Mouse (Mus musculus): Measurements from ENCODE around the gene Pls1. TPM values are rescaled to one million over a fixed set of nuclear protein-coding genes. Genes with fewer than 3 reads are reported as not detected.

Pls1 gene
- polyA plus RNA-seq, 1 experiment from 2014 or later: 3.2 TPM

GRCm38 (mm10) chr9:95832758-95833157 lies 12.4 kb downstream of the Pls1 start:
- WGBS: 84% methylated on average over 3 of the region's 3 CpGs
- no peaks in the 10 kb centered on the region for H3K27me3 ChIP-seq (ENCODE audit: low read depth, poor library complexity, severe bottlenecking)
- DNase-seq (ENCODE audit: low spot score): no peak
- H3K36me3 ChIP-seq: no peaks in the 10 kb centered on the region
- H3K4me3 ChIP-seq: no peak overlapping the region
- H3K27ac ChIP-seq (replicated peaks): no peak overlapping the region
- no peaks in the 10 kb centered on the region for H3K4me1 ChIP-seq
- H3K9me3 ChIP-seq (replicated peaks): no peaks in the 10 kb centered on the region

DNA sequence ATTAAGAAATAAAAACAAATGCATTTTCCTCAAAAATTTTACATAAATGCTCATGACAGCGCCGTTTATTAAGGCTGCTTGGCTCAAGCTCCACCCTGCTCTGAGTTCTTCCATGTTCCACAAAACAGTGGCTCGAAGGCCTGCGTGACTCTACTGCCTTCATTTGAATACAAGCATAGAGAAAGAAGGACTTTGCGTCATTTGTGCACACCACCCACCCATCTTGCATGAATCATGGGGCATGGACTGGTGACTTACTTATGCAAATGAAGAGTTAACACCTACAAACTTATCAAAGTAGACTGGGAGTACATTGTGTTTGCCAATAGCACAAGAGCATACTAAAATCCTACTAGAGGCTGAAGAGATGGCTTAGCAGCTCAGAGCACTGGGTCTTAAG lies 17.5 kb downstream of the Pls1 start:
- DNase-seq (ENCODE audit: low spot score): no peak
- Histone ChIP-seq H3K9me3 (replicated peaks) (no peaks in the 10 kb centered on the region), H3K4me1 (no peaks in the 10 kb centered on the region), H3K36me3 (no peaks in the 10 kb centered on the region), H3K27me3 (ENCODE audit: low read depth, poor library complexity, severe bottlenecking) (no peaks in the 10 kb centered on the region), H3K27ac (replicated peaks) (no peak overlapping the region), H3K4me3 (no peak overlapping the region)
- WGBS: 92% methylated on average over 5 of the region's 5 CpGs

- 83% methylated on average over 7 of the region's 7 CpGs for WGBS
- DNase-seq (ENCODE audit: low spot score): no peak
- H3K9me3 ChIP-seq (replicated peaks): no peaks in the 10 kb centered on the region
Measured at GRCm38 (mm10) chr9:95822531-95822930, 22.6 kb downstream of the Pls1 start.

DNA sequence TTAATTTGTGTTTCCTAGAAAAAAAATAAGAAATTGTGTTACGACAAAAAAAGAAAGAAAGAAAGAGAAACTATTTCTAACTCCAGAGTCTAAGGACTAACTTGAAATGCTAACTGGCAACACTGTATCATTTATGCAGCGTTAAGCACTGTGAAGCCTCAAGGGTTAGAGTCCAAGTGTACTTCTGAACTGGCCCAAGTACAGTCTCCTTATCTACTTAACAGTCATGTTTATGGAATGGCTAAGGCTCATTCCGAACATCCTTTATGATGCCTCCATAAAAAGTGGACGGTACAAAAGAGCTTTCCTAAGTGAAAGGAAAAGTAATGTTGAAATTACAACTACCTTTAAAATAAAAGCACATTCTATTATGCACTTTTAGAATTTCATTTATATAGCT lies 29.4 kb downstream of the Pls1 start:
- WGBS: 94% methylated on average over 4 of the region's 4 CpGs

More at GRCm38 (mm10) chr9:95822531-95822930, 22.6 kb downstream of the Pls1 start:
- Histone ChIP-seq H3K27ac (replicated peaks) (no peak overlapping the region), H3K27me3 (ENCODE audit: low read depth, poor library complexity, severe bottlenecking) (no peaks in the 10 kb centered on the region), H3K36me3 (no peaks in the 10 kb centered on the region), H3K4me1 (no peaks in the 10 kb centered on the region), H3K4me3 (no peak overlapping the region)

GRCm38 (mm10) chr9:95815015-95815673 lies 30.0 kb downstream of the Pls1 start:
- DNase-seq (ENCODE audit: low spot score): no peak
- Histone ChIP-seq H3K4me1 (peaks cover 18% of the 10 kb centered on the region), H3K27me3 (ENCODE audit: low read depth, poor library complexity, severe bottlenecking) (no peaks in the 10 kb centered on the region), H3K27ac (replicated peaks) (peak overlapping the region; percentile 13), H3K9me3 (replicated peaks) (0 out of 2 replicates have a peak, but pooled peaks cover 3% of the 10 kb centered on the region), H3K4me3 (no peak overlapping the region), H3K36me3 (no peaks in the 10 kb centered on the region)
- 90% methylated on average over 11 of the region's 11 CpGs for WGBS

More for the DNA sequence above, 29.4 kb downstream of the Pls1 start:
- Histone ChIP-seq H3K9me3 (replicated peaks) (0 out of 2 replicates have a peak, but pooled peaks cover 3% of the 10 kb centered on the region), H3K27me3 (ENCODE audit: low read depth, poor library complexity, severe bottlenecking) (no peaks in the 10 kb centered on the region), H3K4me3 (no peak overlapping the region), H3K27ac (replicated peaks) (no peak overlapping the region), H3K36me3 (no peaks in the 10 kb centered on the region), H3K4me1 (peaks cover 18% of the 10 kb centered on the region)
- no peak for DNase-seq (ENCODE audit: low spot score)

GRCm38 (mm10) chr9:95813721-95814531 lies 31.2 kb downstream of the Pls1 start:
- DNase-seq (ENCODE audit: low spot score): peak; percentile 47
- Histone ChIP-seq H3K4me1 (peaks cover 18% of the 10 kb centered on the region), H3K27ac (replicated peaks) (peak overlapping the region; percentile 78), H3K4me3 (no peak overlapping the region), H3K36me3 (no peaks in the 10 kb centered on the region), H3K27me3 (ENCODE audit: low read depth, poor library complexity, severe bottlenecking) (no peaks in the 10 kb centered on the region), H3K9me3 (replicated peaks) (0 out of 2 replicates have a peak, but pooled peaks cover 3% of the 10 kb centered on the region)
- 51% methylated on average over 20 of the region's 20 CpGs for WGBS

GRCm38 (mm10) chr9:95811817-95812216 lies 33.3 kb downstream of the Pls1 start:
- no peak for DNase-seq (ENCODE audit: low spot score)
- no peaks in the 10 kb centered on the region for H3K27me3 ChIP-seq (ENCODE audit: low read depth, poor library complexity, severe bottlenecking)

DNA sequence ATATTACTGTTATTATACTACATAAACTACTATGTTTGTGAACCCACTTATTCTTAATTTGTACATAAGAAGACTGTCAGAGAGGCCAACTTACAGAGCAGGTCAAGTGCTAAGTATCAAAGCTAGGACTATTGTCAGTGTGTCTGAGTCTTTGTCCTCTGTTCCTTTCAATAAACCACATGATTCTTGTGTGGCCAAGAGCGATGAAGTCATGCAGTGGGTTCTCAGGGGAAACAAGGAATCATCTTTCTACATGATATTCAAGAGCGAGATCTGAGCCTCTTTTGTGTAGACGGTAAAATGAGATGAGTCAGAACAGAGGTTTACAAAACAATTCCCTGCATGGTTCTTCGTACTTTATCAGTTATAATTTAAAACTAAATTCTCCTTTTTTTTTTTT lies 35.5 kb downstream of the Pls1 start:
- 87% methylated on average over 4 of the region's 4 CpGs for WGBS
- H3K9me3 ChIP-seq (replicated peaks): 0 out of 2 replicates have a peak, but pooled peaks cover 3% of the 10 kb centered on the region
- H3K27me3 ChIP-seq (ENCODE audit: low read depth, poor library complexity, severe bottlenecking): no peaks in the 10 kb centered on the region
- no peak for DNase-seq (ENCODE audit: low spot score)
- peaks cover 10% of the 10 kb centered on the region for H3K4me1 ChIP-seq
- H3K4me3 ChIP-seq: no peak overlapping the region
- no peaks in the 10 kb centered on the region for H3K36me3 ChIP-seq
- H3K27ac ChIP-seq (replicated peaks): no peak overlapping the region

More at GRCm38 (mm10) chr9:95811817-95812216, 33.3 kb downstream of the Pls1 start:
- Histone ChIP-seq H3K36me3 (no peaks in the 10 kb centered on the region), H3K4me1 (peaks cover 18% of the 10 kb centered on the region), H3K4me3 (no peak overlapping the region), H3K9me3 (replicated peaks) (0 out of 2 replicates have a peak, but pooled peaks cover 3% of the 10 kb centered on the region), H3K27ac (replicated peaks) (no peak overlapping the region)
- 90% methylated on average over 4 of the region's 4 CpGs for WGBS

DNA sequence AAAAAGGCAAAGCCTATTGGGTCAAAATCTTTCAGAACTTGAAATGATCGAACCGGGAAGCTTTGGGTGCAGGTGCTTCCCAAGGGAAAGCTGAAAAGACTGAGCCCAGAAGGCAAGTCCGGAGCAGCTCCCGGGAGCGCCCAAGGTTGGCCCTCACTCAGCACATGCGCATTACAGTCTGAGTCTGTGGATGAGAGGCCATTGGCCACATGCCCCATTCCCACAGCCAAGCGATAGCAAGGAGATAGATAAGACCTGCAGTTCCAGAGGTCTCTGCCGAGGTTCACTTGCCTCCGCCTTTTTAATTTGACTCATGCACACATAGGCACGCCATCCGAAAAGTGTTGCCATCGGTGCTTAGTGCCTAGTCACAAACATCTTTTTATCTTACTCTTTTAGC lies 39.7 kb downstream of the Pls1 start:
- 78% methylated on average over 12 of the region's 12 CpGs for WGBS

DNA sequence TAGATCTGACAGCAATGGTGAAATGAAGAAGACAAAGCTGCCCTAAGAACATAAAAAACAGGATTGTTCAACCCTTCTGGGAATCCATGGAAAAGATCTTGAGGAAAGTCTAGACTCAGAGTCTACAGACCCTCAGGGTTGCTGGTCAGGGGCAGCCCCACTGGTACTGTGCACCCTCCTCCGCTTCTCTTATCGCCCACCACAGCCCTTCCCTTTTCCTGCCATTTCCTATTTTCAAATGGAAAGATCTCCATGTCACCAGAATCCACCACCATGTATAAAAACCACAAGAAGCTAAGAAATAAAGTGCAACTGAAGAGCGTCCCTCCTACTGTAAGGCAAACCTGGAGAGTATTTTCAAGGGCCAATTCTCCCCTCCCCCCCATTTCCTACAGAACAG lies 41.3 kb downstream of the Pls1 start:
- Histone ChIP-seq H3K4me1 (peaks cover 11% of the 10 kb centered on the region), H3K27me3 (ENCODE audit: low read depth, poor library complexity, severe bottlenecking) (no peaks in the 10 kb centered on the region), H3K36me3 (no peaks in the 10 kb centered on the region), H3K27ac (replicated peaks) (no peak overlapping the region), H3K4me3 (no peak overlapping the region), H3K9me3 (replicated peaks) (no peaks in the 10 kb centered on the region)
- 84% methylated on average over 3 of the region's 3 CpGs for WGBS
- DNase-seq (ENCODE audit: low spot score): no peak

More for the DNA sequence above, 39.7 kb downstream of the Pls1 start:
- no peaks in the 10 kb centered on the region for H3K27me3 ChIP-seq (ENCODE audit: low read depth, poor library complexity, severe bottlenecking)
- H3K4me3 ChIP-seq: no peak overlapping the region
- no peak for DNase-seq (ENCODE audit: low spot score)
- no peak overlapping the region for H3K27ac ChIP-seq (replicated peaks)
- no peaks in the 10 kb centered on the region for H3K9me3 ChIP-seq (replicated peaks)
- peaks cover 11% of the 10 kb centered on the region for H3K4me1 ChIP-seq
- no peaks in the 10 kb centered on the region for H3K36me3 ChIP-seq

DNA sequence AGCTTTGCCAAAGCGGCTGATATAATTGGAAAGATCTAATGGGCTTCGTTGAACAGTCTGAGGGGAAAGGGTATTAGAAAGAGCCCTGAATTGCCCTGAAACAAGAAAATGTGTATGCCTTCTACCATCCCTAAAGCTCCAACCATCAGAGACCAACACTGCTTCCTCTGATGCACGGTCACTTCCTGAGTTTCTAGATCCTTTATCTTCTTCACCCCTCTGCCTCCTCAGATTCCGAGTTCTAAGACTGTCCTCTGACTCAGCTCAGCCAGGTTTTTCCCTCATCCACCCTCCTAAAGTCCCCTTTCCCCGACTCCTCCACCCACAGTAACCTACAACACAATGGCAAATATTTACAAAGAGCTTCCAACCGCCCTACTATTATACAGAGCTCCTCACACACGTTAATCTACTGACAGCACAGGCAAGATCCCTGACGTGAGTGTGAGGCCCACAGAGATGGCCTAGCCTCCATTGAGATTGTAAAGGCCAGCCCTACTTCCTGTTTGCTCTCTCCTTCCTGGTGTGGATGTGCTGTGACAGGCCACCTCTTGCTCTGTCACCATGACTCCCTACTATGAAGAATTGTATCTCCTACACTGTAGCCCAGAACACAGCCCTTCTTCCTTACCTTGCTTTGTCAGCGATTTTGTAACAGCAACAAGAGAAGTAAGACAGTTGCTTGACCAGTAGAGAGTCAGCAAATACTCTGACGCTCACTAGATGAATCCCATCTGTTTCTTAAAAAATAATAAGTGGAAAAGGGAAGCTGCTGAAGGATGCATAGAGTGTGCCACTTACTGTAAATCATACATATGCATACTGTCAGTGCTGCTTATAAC lies 43.3 kb downstream of the Pls1 start:
- Histone ChIP-seq H3K27me3 (ENCODE audit: low read depth, poor library complexity, severe bottlenecking) (no peaks in the 10 kb centered on the region), H3K4me1 (peaks cover 11% of the 10 kb centered on the region), H3K27ac (replicated peaks) (no peak overlapping the region), H3K36me3 (no peaks in the 10 kb centered on the region), H3K4me3 (no peak overlapping the region), H3K9me3 (replicated peaks) (no peaks in the 10 kb centered on the region)
- WGBS: 74% methylated on average over 10 of the region's 10 CpGs
- no peak for DNase-seq (ENCODE audit: low spot score)

- no peak overlapping the region for H3K27ac ChIP-seq (replicated peaks)
- H3K9me3 ChIP-seq (replicated peaks): no peaks in the 10 kb centered on the region
- H3K4me1 ChIP-seq: peaks cover 8% of the 10 kb centered on the region; the same call in 1 of the 2 replicates
- WGBS: 88% methylated on average over 2 of the region's 2 CpGs
- H3K36me3 ChIP-seq: no peaks in the 10 kb centered on the region
- H3K4me3 ChIP-seq: no peak overlapping the region
- DNase-seq (ENCODE audit: low spot score): no peak
- H3K27me3 ChIP-seq (ENCODE audit: low read depth, poor library complexity, severe bottlenecking): no peaks in the 10 kb centered on the region
Measured at GRCm38 (mm10) chr9:95796323-95796722, 48.8 kb downstream of the Pls1 start.
